Mouse (Mus musculus) MEL (cell line): Measurements from ENCODE around the gene Cox6a1.

Experiments used
- CTCF ChIP-seq, 3 experiments: IDR thresholded peaks in 2 of 3; conservative IDR thresholded peaks in 1 of 3; 2 replicates each; pipeline ENCODE4 v1.5.1; 2011 to 2012; ENCODE audit warnings: low read length in 3 of 3, low read depth in 2 of 3, mild to moderate bottlenecking in 2 of 3, improper control_type of control experiment in 1 of 3, inconsistent platforms in 1 of 3, mixed read lengths in 1 of 3, moderate library complexity in 1 of 3; ENCODE audit not compliant: control insufficient read depth in 1 of 3, insufficient read depth in 1 of 3, poor library complexity in 1 of 3, severe bottlenecking in 1 of 3
- MAX ChIP-seq: IDR thresholded peaks from 2 replicates; pipeline ENCODE4 v1.6.1; 2011; ENCODE audit warnings: low read length, improper control_type of control experiment
- MEF2A ChIP-seq: IDR thresholded peaks from 2 replicates; pipeline ENCODE4 v1.6.1; 2014; ENCODE audit warnings: low read depth, mild to moderate bottlenecking, inconsistent platforms, low read length, improper control_type of control experiment; ENCODE audit not compliant: poor library complexity, insufficient replicate concordance, severe bottlenecking; ENCODE audit errors: extremely low read depth
- MXI1 ChIP-seq: IDR thresholded peaks from 2 replicates; pipeline ENCODE4 v1.6.1; 2011; ENCODE audit warnings: mild to moderate bottlenecking, low read depth, low read length, improper control_type of control experiment
- MYB ChIP-seq: IDR thresholded peaks from 2 replicates; pipeline ENCODE4 v1.6.1; 2011; ENCODE audit warnings: mild to moderate bottlenecking, low read depth, low read length, improper control_type of control experiment
- MYC ChIP-seq: IDR thresholded peaks from 2 replicates; pipeline ENCODE4 v1.6.1; 2011; ENCODE audit warnings: low read depth, mild to moderate bottlenecking, low read length, improper control_type of control experiment, moderate library complexity
- POLR2A ChIP-seq, 2 experiments: IDR thresholded peaks; 2 replicates each; pipeline ENCODE4 v1.6.1; 2011 to 2012; ENCODE audit warnings: low read length in 2 of 2, mild to moderate bottlenecking in 2 of 2, control low read depth in 1 of 2, improper control_type of control experiment in 1 of 2, low read depth in 1 of 2, moderate library complexity in 1 of 2; ENCODE audit not compliant: control insufficient read depth in 1 of 2, insufficient read depth in 1 of 2, poor library complexity in 1 of 2
- ZC3H11A ChIP-seq: IDR thresholded peaks from 2 replicates; pipeline ENCODE4 v1.6.1; 2012; ENCODE audit warnings: low read depth, mild to moderate bottlenecking, inconsistent platforms, low read length, improper control_type of control experiment
- ZKSCAN1 ChIP-seq: IDR thresholded peaks from 2 replicates; pipeline ENCODE4 v1.6.1; 2012; ENCODE audit warnings: low read depth, mild to moderate bottlenecking, inconsistent platforms, low read length, improper control_type of control experiment, moderate library complexity
- ZMIZ1 ChIP-seq: IDR thresholded peaks from 2 replicates; pipeline ENCODE4 v1.6.1; 2012; ENCODE audit warnings: low read depth, mild to moderate bottlenecking, inconsistent platforms, low read length, improper control_type of control experiment, moderate library complexity

DNA sequence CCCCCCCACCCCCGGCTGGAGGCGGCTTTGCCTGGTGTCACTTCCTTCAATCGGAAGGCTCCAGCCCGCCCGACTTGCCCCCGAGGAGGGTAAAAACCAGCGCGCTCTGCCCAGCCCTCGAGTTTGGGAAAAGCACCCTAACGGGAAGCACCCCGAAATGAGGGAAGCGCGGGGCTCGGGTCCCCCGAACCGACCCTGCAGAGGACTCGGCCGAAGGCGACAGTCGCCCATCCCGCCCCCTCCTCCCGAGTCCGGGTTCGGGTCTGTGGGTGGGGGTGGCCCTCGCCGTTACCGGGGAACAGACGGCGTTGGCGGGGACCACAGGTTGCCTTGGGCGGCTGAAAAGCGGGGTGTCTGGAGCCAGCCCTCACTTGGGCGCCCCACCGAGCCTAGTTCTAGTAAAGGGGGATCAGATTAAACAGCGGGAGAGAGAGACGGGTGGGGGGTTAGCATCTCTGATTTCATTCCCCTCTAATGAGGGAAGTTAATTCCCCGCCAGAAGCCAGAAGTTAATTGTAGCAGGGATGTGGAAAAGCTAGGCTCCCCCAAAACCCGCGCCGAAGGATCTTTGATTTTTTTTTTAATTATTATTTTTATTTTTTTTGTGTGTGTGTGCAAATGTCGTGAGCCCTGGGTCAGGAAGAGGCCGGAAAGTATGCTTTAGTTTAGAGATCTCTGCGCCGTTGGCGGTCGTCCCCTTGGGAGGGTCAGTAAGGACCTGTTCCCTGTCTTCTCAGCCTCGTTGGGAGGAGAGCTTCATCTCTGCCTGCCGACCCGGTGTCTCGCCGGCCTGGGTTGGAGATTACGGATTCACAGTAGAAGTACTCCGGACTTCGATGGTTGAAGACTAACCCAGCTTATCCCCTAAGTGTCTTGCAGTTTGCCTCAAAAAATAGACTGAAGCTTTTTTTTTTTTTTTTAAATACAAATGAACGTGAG lies 20.9 kb downstream of the Cox6a1 start:
- TF ChIP-seq MAX (no peak), MYB (no peak), POLR2A (IDR thresholded peaks at IDR 0.05; ENCODE audit: control insufficient read depth in 1 of 2, insufficient read depth in 1 of 2, low read depth in 1 of 2, low read length in 2 of 2, poor library complexity in 1 of 2) (no peak), CTCF (IDR thresholded peaks at IDR 0.05 in 2 of 3, conservative IDR thresholded peaks at IDR 0.05 in 1 of 3; ENCODE audit: control insufficient read depth in 1 of 3, insufficient read depth in 1 of 3, low read depth in 2 of 3, low read length in 3 of 3, poor library complexity in 1 of 3, severe bottlenecking in 1 of 3) (no peak), ZKSCAN1 (no peak), MXI1 (peak; percentile 32), ZMIZ1 (no peak), MEF2A (no peak), ZC3H11A (no peak), MYC (no peak)
